Mouse (Mus musculus) embryonic facial prominence, embryonic 13.5 days (tissue): Measurements from ENCODE around the gene Def6. TPM values are rescaled to one million over a fixed set of nuclear protein-coding genes. Genes with fewer than 3 reads are reported as not detected.
A peak's percentile ranks its signal among the peaks of the same experiment; 100 is the strongest.

Source experiments
- ATAC-seq: fragments of 200-750 bp; cut with Nextera tagmentation; 2 replicates; pipeline ENCODE4 v1.8.0; 2017; ENCODE audit warnings: low read depth; ENCODE audit not compliant: insufficient number of reproducible peaks, insufficient read depth, low FRiP score, low TSS enrichment
- H3K27ac ChIP-seq: fragments of 300-500 bp; sonication (generic); 2 replicates; pipeline ENCODE4 v1.5.1; 2015; ENCODE audit warnings: moderate library complexity, mild to moderate bottlenecking, inconsistent platforms
- H3K27me3 ChIP-seq: fragments of 300-500 bp; sonication (generic); 2 replicates; pipeline ENCODE4 v1.6.1; 2015; ENCODE audit warnings: mild to moderate bottlenecking, inconsistent platforms
- H3K36me3 ChIP-seq: fragments of 300-500 bp; sonication (generic); 2 replicates; pipeline ENCODE4 v1.6.1; 2015; ENCODE audit warnings: mild to moderate bottlenecking, inconsistent platforms
- H3K4me1 ChIP-seq: fragments of 300-500 bp; sonication (generic); 2 replicates; pipeline ENCODE4 v1.6.1; 2015; ENCODE audit warnings: inconsistent platforms
- H3K4me2 ChIP-seq: fragments of 300-500 bp; sonication (generic); 2 replicates; pipeline ENCODE4 v1.6.1; 2015; ENCODE audit warnings: moderate library complexity, mild to moderate bottlenecking, inconsistent platforms
- H3K4me3 ChIP-seq: fragments of 300-500 bp; sonication (generic); 2 replicates; pipeline ENCODE4 v1.5.1; 2015; ENCODE audit warnings: mild to moderate bottlenecking, inconsistent platforms
- H3K9ac ChIP-seq: fragments of 300-500 bp; sonication (generic); 2 replicates; pipeline ENCODE4 v1.6.1; 2015; ENCODE audit warnings: mild to moderate bottlenecking, inconsistent platforms
- H3K9me3 ChIP-seq: fragments of 300-500 bp; sonication (generic); 2 replicates; pipeline ENCODE4 v1.6.1; 2016; ENCODE audit warnings: inconsistent platforms
- WGBS: fragments of 180-500 bp; shearing (Covaris S2); methylation state at CpG from one replicate; pipeline ENCODE4 v1.1.7; 2015; ENCODE audit warnings: mixed read lengths; 5-methylcytosine and 5-hydroxymethylcytosine counted together
- polyA plus RNA-seq: library from polyadenylated mRNA; unstranded; fragments of >200 nt; fragmentation: Nextera tagmentation; extraction: Ambion mirVana; gene quantifications from 2 replicates; pipeline ENCODE4 v1.2.1, GENCODE M21; 2015

Def6 gene
- polyA plus RNA-seq, 1 experiment from 2014 or later, result 13.1 TPM

- WGBS, result 52% methylated on average over 7 of the region's 7 CpGs
Measured at GRCm38 (mm10) chr17:28184971-28185638, 22.5 kb upstream of the Def6 start.

DNA sequence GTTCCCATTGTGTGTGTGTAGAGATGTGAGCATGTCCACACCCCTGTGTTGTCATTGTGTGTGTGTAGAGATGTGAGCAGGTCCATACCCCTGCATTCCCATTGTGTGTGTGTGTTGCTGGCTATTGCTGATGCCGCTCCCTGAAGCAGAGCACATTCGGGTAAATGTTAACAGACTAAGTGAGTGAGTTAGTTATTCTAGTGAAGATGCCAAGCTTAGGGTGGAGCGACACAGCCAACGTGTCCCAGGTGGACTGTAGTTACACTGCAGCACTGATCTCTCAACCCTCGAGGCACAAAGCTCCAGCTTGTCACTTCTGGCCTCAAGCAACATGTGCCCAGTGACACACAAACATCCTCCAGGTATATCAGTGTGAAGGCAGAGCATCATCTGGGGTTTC is 19.3 kb upstream of the Def6 start:
- no peaks in the 10 kb centered on the region for H3K27me3 ChIP-seq
- H3K4me1 ChIP-seq, result peaks cover 17% of the 10 kb centered on the region
- WGBS, result 85% methylated on average over 5 of the region's 5 CpGs
- no peak overlapping the region for H3K9ac ChIP-seq
- H3K4me3 ChIP-seq, result no peak overlapping the region
- no peak overlapping the region for H3K27ac ChIP-seq
- H3K4me2 ChIP-seq, result no peak overlapping the region
- no peak for ATAC-seq
- H3K36me3 ChIP-seq, result peaks cover 40% of the 10 kb centered on the region
- H3K9me3 ChIP-seq, result no peaks in the 10 kb centered on the region

More at GRCm38 (mm10) chr17:28184971-28185638, 22.5 kb upstream of the Def6 start:
- Histone ChIP-seq H3K36me3 (peaks cover 23% of the 10 kb centered on the region), H3K9me3 (no peaks in the 10 kb centered on the region), H3K9ac (no peak overlapping the region), H3K27me3 (no peaks in the 10 kb centered on the region), H3K4me2 (0 out of 2 replicates have a peak overlapping the region, but pooled peaks have one; percentile 16), H3K4me3 (no peak overlapping the region), H3K4me1 (peaks cover 43% of the 10 kb centered on the region), H3K27ac (peak overlapping the region; percentile 69)
- ATAC-seq, result no peak

GRCm38 (mm10) chr17:28192754-28193153 is 14.8 kb upstream of the Def6 start:
- WGBS, result 78% methylated on average over 1 of the region's 1 CpGs
- H3K9me3 ChIP-seq, result no peaks in the 10 kb centered on the region
- ATAC-seq, result no peak
- H3K9ac ChIP-seq, result no peak overlapping the region
- no peaks in the 10 kb centered on the region for H3K27me3 ChIP-seq
- no peak overlapping the region for H3K27ac ChIP-seq
- no peak overlapping the region for H3K4me2 ChIP-seq
- H3K4me1 ChIP-seq, result no peaks in the 10 kb centered on the region
- no peak overlapping the region for H3K4me3 ChIP-seq
- H3K36me3 ChIP-seq, result peaks cover 71% of the 10 kb centered on the region

DNA sequence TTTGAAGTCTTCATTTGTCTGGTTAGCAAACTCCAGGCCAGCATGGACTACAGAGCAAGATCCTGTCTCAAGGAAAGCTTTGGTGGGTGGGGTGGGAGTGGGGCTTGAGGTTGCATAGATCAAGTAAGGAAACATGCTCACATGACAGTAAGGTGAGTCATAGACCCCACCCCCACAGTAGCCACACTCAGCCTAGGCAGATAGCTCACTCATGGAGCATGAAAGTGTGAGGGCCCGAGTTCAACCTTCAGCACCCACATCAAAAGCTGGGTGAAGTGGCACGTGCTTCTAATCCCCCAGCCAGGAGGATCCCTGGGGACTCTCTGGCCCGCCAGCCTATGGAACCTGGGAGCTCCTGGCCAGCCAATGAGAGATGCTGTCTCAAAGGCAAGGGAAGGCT is 14.0 kb upstream of the Def6 start:
- 81% methylated on average over 3 of the region's 3 CpGs for WGBS
- Histone ChIP-seq H3K36me3 (peaks cover 79% of the 10 kb centered on the region), H3K4me2 (no peak overlapping the region), H3K4me3 (no peak overlapping the region), H3K9ac (no peak overlapping the region), H3K4me1 (no peaks in the 10 kb centered on the region), H3K27ac (no peak overlapping the region), H3K27me3 (no peaks in the 10 kb centered on the region), H3K9me3 (no peaks in the 10 kb centered on the region)
- ATAC-seq, result no peak

DNA sequence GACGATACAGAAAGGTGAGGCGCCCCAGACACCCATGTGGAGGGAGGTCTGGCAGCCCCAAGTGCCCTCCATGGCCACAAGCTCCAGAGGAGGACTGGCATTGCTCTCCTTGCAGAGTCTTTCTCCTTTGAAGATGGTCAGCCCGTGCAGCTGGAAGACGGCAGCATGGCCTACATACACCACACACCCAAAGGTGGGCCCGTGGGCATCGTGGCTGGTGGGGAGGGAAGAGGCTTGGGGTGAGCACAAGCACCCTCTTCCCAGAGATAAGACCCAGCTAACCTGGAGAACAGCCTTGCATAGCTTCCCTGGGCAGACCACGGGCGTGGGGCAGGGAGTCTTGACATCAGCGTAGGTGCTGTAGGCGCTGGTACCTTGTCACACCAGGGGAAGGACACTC is 12.5 kb upstream of the Def6 start:
- H3K36me3 ChIP-seq, result peaks cover 85% of the 10 kb centered on the region
- no peak overlapping the region for H3K27ac ChIP-seq
- no peak overlapping the region for H3K9ac ChIP-seq
- no peak overlapping the region for H3K4me2 ChIP-seq
- H3K27me3 ChIP-seq, result no peaks in the 10 kb centered on the region
- WGBS, result 94% methylated on average over 10 of the region's 10 CpGs
- no peak for ATAC-seq
- H3K4me1 ChIP-seq, result no peaks in the 10 kb centered on the region
- H3K4me3 ChIP-seq, result no peak overlapping the region
- no peaks in the 10 kb centered on the region for H3K9me3 ChIP-seq

DNA sequence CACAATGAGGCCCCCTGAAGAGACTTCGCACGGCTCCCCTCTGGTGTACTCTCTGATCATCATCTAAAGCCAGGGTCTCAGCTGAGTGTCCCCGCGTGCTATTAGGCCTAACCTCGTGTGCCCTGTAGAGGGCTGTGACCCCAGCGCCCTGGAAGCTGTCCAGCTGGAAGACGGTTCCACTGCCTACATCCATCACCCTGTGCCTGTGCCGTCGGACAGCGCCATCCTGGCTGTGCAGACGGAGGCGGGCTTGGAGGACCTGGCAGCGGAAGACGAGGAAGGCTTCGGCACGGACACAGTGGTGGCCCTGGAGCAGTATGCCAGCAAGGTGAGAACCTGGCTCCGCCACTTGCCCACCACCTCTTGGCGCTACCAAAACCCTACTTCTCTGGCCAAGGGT is 9.9 kb upstream of the Def6 start:
- Histone ChIP-seq H3K36me3 (peaks cover 90% of the 10 kb centered on the region), H3K4me3 (no peak overlapping the region), H3K27me3 (no peaks in the 10 kb centered on the region), H3K4me2 (no peak overlapping the region), H3K27ac (no peak overlapping the region), H3K9me3 (no peaks in the 10 kb centered on the region), H3K9ac (no peak overlapping the region), H3K4me1 (no peaks in the 10 kb centered on the region)
- 79% methylated on average over 18 of the region's 18 CpGs for WGBS
- no peak for ATAC-seq

- 75% methylated on average over 14 of the region's 14 CpGs for WGBS
- no peak for ATAC-seq
- no peak overlapping the region for H3K9ac ChIP-seq
- no peak overlapping the region for H3K4me3 ChIP-seq
- peaks cover 7% of the 10 kb centered on the region for H3K4me1 ChIP-seq
- no peaks in the 10 kb centered on the region for H3K9me3 ChIP-seq
- H3K4me2 ChIP-seq, result no peak overlapping the region
- H3K27ac ChIP-seq, result no peak overlapping the region
- H3K36me3 ChIP-seq, result peaks cover 72% of the 10 kb centered on the region
- H3K27me3 ChIP-seq, result no peaks in the 10 kb centered on the region
Measured at GRCm38 (mm10) chr17:28201982-28202381, 5.6 kb upstream of the Def6 start.

DNA sequence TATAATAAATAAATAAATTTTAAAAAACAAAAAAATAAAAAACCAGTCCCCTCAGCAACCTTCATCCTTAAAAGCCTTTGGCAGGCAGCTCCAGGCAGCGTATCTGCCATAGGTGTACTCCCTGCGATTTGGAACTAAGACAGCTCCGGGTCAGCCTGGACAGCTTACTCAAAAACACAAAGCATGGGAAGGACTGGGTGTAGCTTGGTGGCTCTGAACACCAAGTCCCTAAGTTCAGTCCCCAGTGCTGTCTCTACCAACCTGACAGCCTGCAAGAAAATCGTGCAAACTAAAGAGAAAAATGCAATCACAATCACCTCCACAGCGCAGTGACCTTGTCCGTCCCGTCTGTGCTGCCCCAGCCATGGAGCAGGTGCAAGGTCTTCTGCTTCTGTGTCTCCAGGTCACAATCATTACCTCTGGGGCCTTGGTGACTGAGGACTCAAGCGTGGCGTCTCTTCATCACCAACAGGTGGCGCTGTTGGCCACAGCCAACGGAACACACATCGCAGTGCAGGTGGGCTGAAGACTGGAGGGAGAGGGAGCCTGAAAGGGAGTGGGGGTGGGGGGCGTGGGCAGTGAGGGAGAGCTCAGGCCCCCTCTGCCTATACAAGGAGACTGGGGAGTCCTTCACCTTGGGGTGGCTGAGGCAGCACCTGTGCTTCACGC is 3.4 kb upstream of the Def6 start:
- no peaks in the 10 kb centered on the region for H3K9me3 ChIP-seq
- H3K4me1 ChIP-seq, result peaks cover 28% of the 10 kb centered on the region
- WGBS, result 38% methylated on average over 14 of the region's 14 CpGs

DNA sequence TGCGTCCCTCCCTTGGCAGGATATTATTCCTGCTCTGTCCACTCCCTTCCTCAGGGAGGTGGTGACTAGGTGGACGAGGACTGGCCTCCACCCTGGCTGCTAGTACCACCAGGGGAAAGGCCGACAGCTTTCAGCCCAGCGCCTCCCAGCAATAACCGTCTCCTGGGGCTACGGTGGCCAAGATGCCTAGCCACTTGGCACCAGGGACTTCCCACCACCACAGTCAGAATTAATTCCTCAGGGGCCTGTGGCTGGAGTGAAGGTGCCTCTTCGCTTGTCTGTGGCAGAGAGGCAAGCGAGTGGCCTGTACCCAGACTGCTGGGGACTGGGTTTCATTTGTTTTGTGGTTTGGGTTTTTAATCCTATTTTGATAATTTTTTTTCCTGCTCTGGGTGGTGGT is 2.1 kb upstream of the Def6 start:
- no peaks in the 10 kb centered on the region for H3K9me3 ChIP-seq
- H3K27ac ChIP-seq, result no peak overlapping the region
- peaks cover 40% of the 10 kb centered on the region for H3K36me3 ChIP-seq
- WGBS, result 87% methylated on average over 8 of the region's 8 CpGs
- H3K4me2 ChIP-seq, result no peak overlapping the region
- 0 out of 2 replicates have a peak overlapping the region, but pooled peaks have one; percentile 27 for H3K9ac ChIP-seq
- H3K27me3 ChIP-seq, result no peaks in the 10 kb centered on the region
- ATAC-seq, result no peak
- peaks cover 33% of the 10 kb centered on the region for H3K4me1 ChIP-seq
- H3K4me3 ChIP-seq, result no peak overlapping the region

More for the DNA sequence above, 3.4 kb upstream of the Def6 start:
- Histone ChIP-seq H3K4me2 (no peak overlapping the region), H3K36me3 (peaks cover 52% of the 10 kb centered on the region), H3K27me3 (no peaks in the 10 kb centered on the region), H3K27ac (no peak overlapping the region), H3K9ac (no peak overlapping the region), H3K4me3 (no peak overlapping the region)
- no peak for ATAC-seq

- ATAC-seq, result no peak
- H3K9me3 ChIP-seq, result no peaks in the 10 kb centered on the region
- no peak overlapping the region for H3K4me3 ChIP-seq
- WGBS, result 64% methylated on average over 8 of the region's 8 CpGs
- no peaks in the 10 kb centered on the region for H3K27me3 ChIP-seq
- peaks cover 23% of the 10 kb centered on the region for H3K36me3 ChIP-seq
- peak overlapping the region; percentile 75 for H3K4me2 ChIP-seq
- peak overlapping the region; percentile 90 for H3K27ac ChIP-seq
- peak overlapping the region; percentile 77 for H3K9ac ChIP-seq
- H3K4me1 ChIP-seq, result peaks cover 33% of the 10 kb centered on the region
Measured at GRCm38 (mm10) chr17:28207092-28207491, 486 bp upstream of the Def6 start.

GRCm38 (mm10) chr17:28208314-28208612 is 685 bp downstream of the Def6 start:
- H3K4me3 ChIP-seq, result peak overlapping the region; percentile 47
- H3K9ac ChIP-seq, result peak overlapping the region; percentile 77
- 72% methylated on average over 8 of the region's 8 CpGs for WGBS
- ATAC-seq, result no peak
- H3K36me3 ChIP-seq, result peaks cover 12% of the 10 kb centered on the region
- H3K27ac ChIP-seq, result peak overlapping the region; percentile 90
- H3K9me3 ChIP-seq, result no peaks in the 10 kb centered on the region
- peaks cover 33% of the 10 kb centered on the region for H3K4me1 ChIP-seq
- H3K27me3 ChIP-seq, result no peaks in the 10 kb centered on the region
- peak overlapping the region; percentile 75 for H3K4me2 ChIP-seq

DNA sequence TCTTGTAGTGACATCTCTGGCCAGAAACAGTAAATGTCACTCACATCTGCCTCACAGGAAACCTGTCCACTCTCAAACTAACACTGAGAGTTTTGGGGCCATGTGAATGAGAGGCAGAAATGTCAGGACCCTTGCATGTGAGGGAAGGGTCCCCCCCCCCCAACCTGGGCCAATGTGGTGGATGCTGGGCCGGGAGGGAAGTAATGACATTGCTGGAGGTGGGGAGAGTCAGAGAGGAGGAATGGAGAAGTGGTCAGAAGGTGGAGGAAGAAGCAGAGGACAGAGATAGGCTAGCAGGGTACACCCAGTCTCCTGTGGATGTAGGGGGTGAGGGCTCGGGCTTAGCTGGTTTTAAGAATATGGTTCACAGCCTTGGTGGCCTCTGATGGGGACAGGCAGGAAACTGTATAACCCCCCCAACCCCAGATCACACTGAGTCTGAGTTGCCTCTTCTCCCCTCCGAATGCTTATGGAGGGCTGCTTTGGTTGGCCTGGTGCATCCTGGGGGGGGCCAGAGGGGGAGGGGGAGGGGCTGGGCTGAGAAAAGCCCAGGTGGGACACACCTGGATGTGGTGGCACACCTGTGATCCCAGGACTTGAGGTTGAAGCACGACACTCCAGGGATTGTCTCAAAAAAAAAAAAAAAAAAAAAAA is 2.0 kb downstream of the Def6 start:
- Histone ChIP-seq H3K36me3 (peaks cover 9% of the 10 kb centered on the region; the same call in 1 of the 2 replicates), H3K27ac (no peak overlapping the region), H3K4me2 (0 out of 2 replicates have a peak overlapping the region, but pooled peaks have one; percentile 3), H3K4me1 (peaks cover 33% of the 10 kb centered on the region), H3K4me3 (no peak overlapping the region), H3K9me3 (no peaks in the 10 kb centered on the region), H3K9ac (peak overlapping the region; percentile 6; the same call in 1 of the 2 replicates), H3K27me3 (no peaks in the 10 kb centered on the region)
- WGBS, result 59% methylated on average over 4 of the region's 4 CpGs
- no peak for ATAC-seq
